Mouse (Mus musculus) hindbrain, embryonic 10.5 days (tissue): ENCODE measurements at regions not wholly inside any gene's neighbourhood (a gene's known extent, or its start where the extent isn't known, plus 50 kb on each side); places are given as distances from the start of the nearest gene placed in this dataset.

Source experiments
- DNase-seq: peaks from one replicate; pipeline ENCODE4 v3.0.0-alpha.2; 2017; ENCODE audit warnings: low spot score
- H3K27ac ChIP-seq: fragments of 300-500 bp; sonication (generic); 2 replicates; pipeline ENCODE4 v1.5.1; 2016; ENCODE audit warnings: mild to moderate bottlenecking, moderate library complexity
- H3K27me3 ChIP-seq: fragments of 300-500 bp; sonication (generic); 2 replicates; pipeline ENCODE4 v1.6.1; 2016; ENCODE audit warnings: mild to moderate bottlenecking; ENCODE audit not compliant: poor library complexity, insufficient read depth, severe bottlenecking
- H3K36me3 ChIP-seq: fragments of 300-500 bp; sonication (generic); 2 replicates; pipeline ENCODE4 v1.6.1; 2016; ENCODE audit warnings: mild to moderate bottlenecking, moderate library complexity
- H3K4me1 ChIP-seq: fragments of 300-500 bp; sonication (generic); replicated peaks from 2 replicates; pipeline ENCODE4 v1.6.1; 2016; ENCODE audit warnings: mild to moderate bottlenecking
- H3K4me3 ChIP-seq: fragments of 300-500 bp; sonication (generic); 2 replicates; pipeline ENCODE4 v1.5.1; 2016; ENCODE audit warnings: mild to moderate bottlenecking, moderate library complexity
- H3K9me3 ChIP-seq: fragments of 300-500 bp; sonication (generic); 2 replicates; pipeline ENCODE4 v1.6.1; 2016; ENCODE audit warnings: mild to moderate bottlenecking, moderate library complexity
- WGBS: fragments of 180-500 bp; shearing (Covaris S2); methylation state at CpG from one replicate; pipeline ENCODE4 v1.1.7; 2016; 5-methylcytosine and 5-hydroxymethylcytosine counted together

- no peak for DNase-seq
- no peaks in the 10 kb centered on the region for H3K9me3 ChIP-seq
- H3K4me3 ChIP-seq: no peak overlapping the region
- no peaks in the 10 kb centered on the region for H3K36me3 ChIP-seq
- no peaks in the 10 kb centered on the region for H3K27me3 ChIP-seq
- H3K4me1 ChIP-seq: 0 out of 2 replicates have a peak, but pooled peaks cover 4% of the 10 kb centered on the region
- WGBS: 78% methylated on average over 5 of the region's 5 CpGs
- H3K27ac ChIP-seq: no peak overlapping the region
These were observed 392.7 kb upstream of the Prickle1 start for GRCm38 (mm10) chr15:93988367-93988766.

- no peak overlapping the region for H3K27ac ChIP-seq
- 0 out of 2 replicates have a peak, but pooled peaks cover 4% of the 10 kb centered on the region for H3K4me1 ChIP-seq
- 89% methylated on average over 6 of the region's 6 CpGs for WGBS
- no peaks in the 10 kb centered on the region for H3K36me3 ChIP-seq
- H3K27me3 ChIP-seq: no peaks in the 10 kb centered on the region
- H3K4me3 ChIP-seq: no peak overlapping the region
- DNase-seq: no peak
- no peaks in the 10 kb centered on the region for H3K9me3 ChIP-seq
These were observed 391.1 kb upstream of the Prickle1 start for GRCm38 (mm10) chr15:93986631-93987429.

GRCm38 (mm10) chr15:93982091-93982490 lies 386.4 kb upstream of the Prickle1 start:
- H3K27me3 ChIP-seq: no peaks in the 10 kb centered on the region
- no peaks in the 10 kb centered on the region for H3K36me3 ChIP-seq
- DNase-seq: no peak
- H3K4me3 ChIP-seq: no peak overlapping the region
- H3K27ac ChIP-seq: no peak overlapping the region
- no peaks in the 10 kb centered on the region for H3K4me1 ChIP-seq
- WGBS: 94% methylated on average over 9 of the region's 9 CpGs
- no peaks in the 10 kb centered on the region for H3K9me3 ChIP-seq

- no peak for DNase-seq
- no peaks in the 10 kb centered on the region for H3K4me1 ChIP-seq
- no peaks in the 10 kb centered on the region for H3K9me3 ChIP-seq
- no peak overlapping the region for H3K4me3 ChIP-seq
- 71% methylated on average over 5 of the region's 5 CpGs for WGBS
- no peak overlapping the region for H3K27ac ChIP-seq
- H3K36me3 ChIP-seq: no peaks in the 10 kb centered on the region
- H3K27me3 ChIP-seq: no peaks in the 10 kb centered on the region
These were observed 381.8 kb upstream of the Prickle1 start for GRCm38 (mm10) chr15:93977494-93977893.

- Histone ChIP-seq H3K27me3 (no peaks in the 10 kb centered on the region), H3K9me3 (no peaks in the 10 kb centered on the region), H3K36me3 (no peaks in the 10 kb centered on the region), H3K27ac (no peak overlapping the region), H3K4me3 (no peak overlapping the region), H3K4me1 (no peaks in the 10 kb centered on the region)
- no peak for DNase-seq
- 63% methylated on average over 7 of the region's 7 CpGs for WGBS
These were observed 379.0 kb upstream of the Prickle1 start for GRCm38 (mm10) chr15:93974727-93975126.

GRCm38 (mm10) chr15:93972979-93973378 lies 377.3 kb upstream of the Prickle1 start:
- Histone ChIP-seq H3K4me3 (no peak overlapping the region), H3K4me1 (no peaks in the 10 kb centered on the region), H3K27me3 (no peaks in the 10 kb centered on the region), H3K36me3 (no peaks in the 10 kb centered on the region), H3K9me3 (no peaks in the 10 kb centered on the region), H3K27ac (no peak overlapping the region)
- 73% methylated on average over 5 of the region's 5 CpGs for WGBS
- no peak for DNase-seq

GRCm38 (mm10) chr15:93961950-93962349 lies 366.3 kb upstream of the Prickle1 start:
- DNase-seq: no peak
- Histone ChIP-seq H3K9me3 (no peaks in the 10 kb centered on the region), H3K4me1 (no peaks in the 10 kb centered on the region), H3K27me3 (no peaks in the 10 kb centered on the region), H3K27ac (no peak overlapping the region), H3K4me3 (no peak overlapping the region), H3K36me3 (no peaks in the 10 kb centered on the region)

- no peak for DNase-seq
- 0 out of 2 replicates have a peak, but pooled peaks cover 6% of the 10 kb centered on the region for H3K9me3 ChIP-seq
- no peaks in the 10 kb centered on the region for H3K4me1 ChIP-seq
- no peaks in the 10 kb centered on the region for H3K27me3 ChIP-seq
- 77% methylated on average over 8 of the region's 8 CpGs for WGBS
- no peak overlapping the region for H3K27ac ChIP-seq
- H3K4me3 ChIP-seq: no peak overlapping the region
- H3K36me3 ChIP-seq: 0 out of 2 replicates have a peak, but pooled peaks cover 3% of the 10 kb centered on the region
These were observed 364.2 kb upstream of the Prickle1 start for GRCm38 (mm10) chr15:93959931-93960330.

- H3K9me3 ChIP-seq: 0 out of 2 replicates have a peak, but pooled peaks cover 6% of the 10 kb centered on the region
- H3K27ac ChIP-seq: no peak overlapping the region
- no peaks in the 10 kb centered on the region for H3K27me3 ChIP-seq
- no peak for DNase-seq
- 0 out of 2 replicates have a peak, but pooled peaks cover 3% of the 10 kb centered on the region for H3K36me3 ChIP-seq
- H3K4me3 ChIP-seq: no peak overlapping the region
- 79% methylated on average over 1 of the region's 1 CpGs for WGBS
- H3K4me1 ChIP-seq: no peaks in the 10 kb centered on the region
These were observed 362.4 kb upstream of the Prickle1 start for GRCm38 (mm10) chr15:93958086-93958485.

- 95% methylated on average over 11 of the region's 11 CpGs for WGBS
- Histone ChIP-seq H3K4me3 (no peak overlapping the region), H3K27me3 (no peaks in the 10 kb centered on the region), H3K27ac (no peak overlapping the region), H3K36me3 (0 out of 2 replicates have a peak, but pooled peaks cover 3% of the 10 kb centered on the region), H3K4me1 (no peaks in the 10 kb centered on the region), H3K9me3 (0 out of 2 replicates have a peak, but pooled peaks cover 6% of the 10 kb centered on the region)
- DNase-seq: no peak
These were observed 361.1 kb upstream of the Prickle1 start for GRCm38 (mm10) chr15:93956801-93957200.

- Histone ChIP-seq H3K4me1 (no peaks in the 10 kb centered on the region), H3K27me3 (no peaks in the 10 kb centered on the region), H3K36me3 (0 out of 2 replicates have a peak, but pooled peaks cover 3% of the 10 kb centered on the region), H3K9me3 (0 out of 2 replicates have a peak, but pooled peaks cover 6% of the 10 kb centered on the region), H3K4me3 (no peak overlapping the region), H3K27ac (no peak overlapping the region)
- WGBS: 88% methylated on average over 1 of the region's 1 CpGs
- no peak for DNase-seq
These were observed 357.9 kb upstream of the Prickle1 start for GRCm38 (mm10) chr15:93953548-93953947.

- H3K4me3 ChIP-seq: no peak overlapping the region
- no peaks in the 10 kb centered on the region for H3K9me3 ChIP-seq
- H3K27ac ChIP-seq: no peak overlapping the region
- no peaks in the 10 kb centered on the region for H3K36me3 ChIP-seq
- 85% methylated on average over 1 of the region's 1 CpGs for WGBS
- no peak for DNase-seq
- no peaks in the 10 kb centered on the region for H3K27me3 ChIP-seq
- no peaks in the 10 kb centered on the region for H3K4me1 ChIP-seq
These were observed 354.8 kb upstream of the Prickle1 start for GRCm38 (mm10) chr15:93950441-93950840.

GRCm38 (mm10) chr15:93948902-93949301 lies 353.2 kb upstream of the Prickle1 start:
- Histone ChIP-seq H3K36me3 (no peaks in the 10 kb centered on the region), H3K4me3 (no peak overlapping the region), H3K4me1 (no peaks in the 10 kb centered on the region), H3K27me3 (no peaks in the 10 kb centered on the region), H3K9me3 (no peaks in the 10 kb centered on the region), H3K27ac (no peak overlapping the region)
- DNase-seq: no peak
- 82% methylated on average over 4 of the region's 4 CpGs for WGBS
